Mouse (Mus musculus): ENCODE data around the gene Olfr584. TPM values are rescaled to one million over a fixed set of nuclear protein-coding genes. Genes with fewer than 3 reads are reported as not detected.

The Olfr584 gene
- polyA plus RNA-seq (2016; fragmentation: Nextera tagmentation; extraction: Ambion mirVana), result not detected in 2 replicates

DNA sequence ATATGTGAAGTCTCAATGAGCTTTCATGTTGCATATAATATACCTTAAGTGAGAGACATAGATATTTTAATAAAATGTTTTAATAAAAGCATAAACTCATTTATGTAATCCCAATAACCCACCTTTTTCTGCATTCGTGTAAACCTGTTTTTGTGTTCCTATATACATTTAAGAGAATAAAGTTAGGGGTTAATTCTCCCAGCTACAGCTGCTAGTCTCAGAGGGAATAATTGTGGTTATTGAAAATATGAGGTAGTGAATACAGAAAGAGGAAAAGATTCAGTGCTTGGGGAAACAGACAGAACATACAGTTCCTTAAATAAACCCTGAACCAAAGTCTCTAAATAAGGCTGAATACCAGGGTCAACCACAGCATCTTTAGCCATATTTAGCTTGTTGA lies at the start of gene Olfr584:
Gene Olfr584, plus strand, starts transcription at position 301 of the 400 bp plus-strand sequence.
- Histone ChIP-seq H3K27me3 (ENCODE audit: insufficient read depth, poor library complexity, severe bottlenecking) (no peaks in the 10 kb centered on the region), H3K36me3 (no peaks in the 10 kb centered on the region), H3K9me3 (0 out of 2 replicates have a peak, but pooled peaks cover 5% of the 10 kb centered on the region), H3K4me3 (no peak within 1 kb of the TSS), H3K4me1 (no peaks in the 10 kb centered on the region), H3K27ac (no peak within 1 kb of the TSS)
- WGBS, result 54% methylated on average over 1 of the region's 1 CpGs
- DNase-seq (ENCODE audit: low spot score), result no peak

DNA sequence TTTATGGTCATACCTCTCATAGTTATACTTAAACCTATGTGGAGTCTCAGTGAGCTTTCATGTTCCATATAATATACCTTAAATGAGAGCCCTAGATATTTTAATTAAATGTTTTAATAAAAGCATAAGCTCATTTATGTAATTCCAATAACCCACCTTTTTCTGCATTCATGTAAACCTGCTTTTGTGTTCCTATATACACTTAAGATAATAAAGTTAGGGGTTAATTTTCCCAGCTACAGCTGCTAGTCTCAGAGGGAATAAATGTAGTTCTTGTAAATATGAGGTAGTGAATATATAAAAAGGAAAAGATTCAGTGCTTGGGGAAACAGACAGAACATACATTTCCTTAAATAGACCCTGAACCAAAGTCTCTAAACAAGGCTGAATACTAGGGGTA lies 44.0 kb upstream of the Olfr584 start, which contains the start of gene Olfr582:
Gene Olfr582, plus strand, starts transcription at position 301 of the 400 bp plus-strand sequence.
- no peak within 1 kb of the TSS for H3K4me3 ChIP-seq
- H3K27ac ChIP-seq, result no peak within 1 kb of the TSS
- no peaks in the 10 kb centered on the region for H3K4me1 ChIP-seq
- H3K27me3 ChIP-seq (ENCODE audit: insufficient read depth, poor library complexity, severe bottlenecking), result no peaks in the 10 kb centered on the region
- no peaks in the 10 kb centered on the region for H3K9me3 ChIP-seq
- no peaks in the 10 kb centered on the region for H3K36me3 ChIP-seq
- no peak for DNase-seq (ENCODE audit: low spot score)

DNA sequence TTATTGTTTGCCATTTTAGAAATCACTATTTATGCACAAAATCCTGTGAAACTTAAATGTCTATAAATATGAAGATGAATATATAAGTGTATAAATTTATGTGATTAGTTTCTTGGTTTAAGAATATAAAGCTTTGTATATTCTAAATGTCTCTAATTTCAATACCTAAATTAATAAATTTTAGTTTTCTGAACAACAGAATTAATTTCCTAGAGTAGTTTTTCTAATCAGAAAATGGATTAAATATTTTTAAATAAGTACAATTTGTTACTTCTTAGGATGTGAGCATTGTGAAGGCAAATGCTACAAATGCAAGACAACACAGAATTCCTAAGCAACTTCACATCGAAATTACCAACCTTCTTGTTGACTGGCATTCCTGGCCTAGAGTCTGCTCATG lies 30.7 kb upstream of the Olfr584 start, which contains the start of gene Olfr583:
Gene Olfr583, plus strand, starts transcription at position 301 of the 400 bp plus-strand sequence.
- no peaks in the 10 kb centered on the region for H3K9me3 ChIP-seq

DNA sequence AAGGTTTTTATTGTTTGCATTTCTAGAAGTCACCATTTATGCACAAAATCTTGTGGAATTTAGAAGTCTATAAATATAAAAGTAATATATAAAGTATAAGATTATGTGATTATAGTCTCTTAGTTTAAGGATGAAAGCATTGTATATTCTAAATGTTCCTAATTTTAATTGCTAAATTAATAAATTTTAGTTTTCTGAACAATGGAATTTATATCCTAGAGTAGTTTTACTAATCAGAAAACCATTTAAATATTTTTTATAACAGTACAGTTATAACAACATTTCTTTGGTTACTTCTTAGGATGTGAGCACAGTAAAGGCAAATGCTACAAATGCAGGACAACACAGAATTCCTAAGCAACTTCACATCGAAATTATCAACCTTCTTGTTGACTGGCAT lies 15.7 kb downstream of the Olfr584 start, which contains the start of gene Olfr585:
Gene Olfr585, plus strand, starts transcription at position 301 of the 400 bp plus-strand sequence.
- Histone ChIP-seq H3K36me3 (no peaks in the 10 kb centered on the region), H3K4me3 (no peak within 1 kb of the TSS), H3K27me3 (ENCODE audit: insufficient read depth, poor library complexity, severe bottlenecking) (no peaks in the 10 kb centered on the region), H3K9me3 (no peaks in the 10 kb centered on the region), H3K4me1 (no peaks in the 10 kb centered on the region), H3K27ac (no peak within 1 kb of the TSS)
- no peak for DNase-seq (ENCODE audit: low spot score)
- 73% methylated on average over 1 of the region's 1 CpGs for WGBS

More for the DNA sequence above, 30.7 kb upstream of the Olfr584 start, which contains the start of gene Olfr583:
- no peak for DNase-seq (ENCODE audit: low spot score)
- no peak within 1 kb of the TSS for H3K27ac ChIP-seq
- no peaks in the 10 kb centered on the region for H3K4me1 ChIP-seq
- no peak within 1 kb of the TSS for H3K4me3 ChIP-seq
- 71% methylated on average over 1 of the region's 1 CpGs for WGBS
- H3K27me3 ChIP-seq (ENCODE audit: insufficient read depth, poor library complexity, severe bottlenecking), result no peaks in the 10 kb centered on the region
- H3K36me3 ChIP-seq, result no peaks in the 10 kb centered on the region

DNA sequence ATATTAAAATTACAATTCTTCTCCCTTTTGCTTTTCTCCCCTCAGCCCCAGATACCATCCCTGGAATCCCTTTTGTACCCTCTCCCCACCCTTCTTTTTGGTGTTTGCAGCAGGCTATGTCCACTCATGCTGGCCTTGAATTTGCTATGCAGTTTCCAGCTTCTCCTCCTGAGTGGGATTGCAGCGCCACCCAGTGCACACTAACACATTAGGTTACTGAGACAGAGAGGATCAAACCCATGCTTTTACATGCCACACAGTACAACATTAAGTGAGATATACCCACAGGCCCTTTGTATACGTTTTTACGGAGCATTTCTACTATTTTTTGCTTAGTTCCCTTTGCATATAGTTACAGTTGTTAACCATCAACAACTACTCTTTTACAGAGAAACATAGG lies 37.7 kb downstream of the Olfr584 start:
- H3K27me3 ChIP-seq (ENCODE audit: insufficient read depth, poor library complexity, severe bottlenecking), result no peaks in the 10 kb centered on the region
- WGBS, result 38% methylated on average over 3 of the region's 3 CpGs
- no peaks in the 10 kb centered on the region for H3K4me1 ChIP-seq
- H3K27ac ChIP-seq, result no peak overlapping the region
- no peaks in the 10 kb centered on the region for H3K9me3 ChIP-seq
- peak; percentile 75 for DNase-seq (ENCODE audit: low spot score)
- H3K4me3 ChIP-seq, result no peak overlapping the region
- H3K36me3 ChIP-seq, result no peaks in the 10 kb centered on the region

DNA sequence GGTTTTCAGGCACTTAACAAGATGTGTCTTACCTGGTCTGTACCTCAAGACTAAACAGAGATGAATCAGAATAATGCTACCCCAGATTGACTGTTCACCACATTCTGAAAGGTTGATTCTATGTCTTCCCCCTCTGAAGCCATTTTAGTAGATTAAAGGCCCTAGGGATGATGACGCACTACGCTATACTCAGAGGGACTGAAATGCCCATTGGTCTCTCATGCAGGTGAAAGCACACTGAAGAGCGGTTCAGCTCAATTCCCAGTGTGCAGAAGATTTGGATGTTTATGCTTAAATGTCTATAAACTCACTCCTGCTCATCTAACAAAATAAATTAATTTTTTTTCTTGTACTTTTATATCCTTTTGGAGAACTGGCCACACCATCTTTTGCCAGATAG lies 43.9 kb downstream of the Olfr584 start, which contains the start of gene Olfr586:
Gene Olfr586, minus strand, starts transcription at position 101 of the 400 bp plus-strand sequence.
- Histone ChIP-seq H3K27me3 (ENCODE audit: insufficient read depth, poor library complexity, severe bottlenecking) (no peaks in the 10 kb centered on the region), H3K27ac (no peak within 1 kb of the TSS), H3K4me3 (no peak within 1 kb of the TSS), H3K36me3 (no peaks in the 10 kb centered on the region), H3K9me3 (no peaks in the 10 kb centered on the region), H3K4me1 (no peaks in the 10 kb centered on the region)
- WGBS, result 82% methylated on average over 3 of the region's 3 CpGs
- DNase-seq (ENCODE audit: low spot score), result no peak

Other genes with a start within 250 kb of the Olfr584 start
- gene Olfr566, start 223.1 kb upstream of the Olfr584 start, polyA plus RNA-seq (2016; fragmentation: Nextera tagmentation; extraction: Ambion mirVana), result not detected in 2 replicates
- gene Olfr568, start 204.8 kb upstream of the Olfr584 start, polyA plus RNA-seq (2016; fragmentation: Nextera tagmentation; extraction: Ambion mirVana), result not detected in 2 replicates
- gene Olfr569, start 191.0 kb upstream of the Olfr584 start, polyA plus RNA-seq (2016; fragmentation: Nextera tagmentation; extraction: Ambion mirVana), result not detected in 2 replicates
- not detected in 2 replicates for gene Olfr570, start 187.3 kb upstream of the Olfr584 start, polyA plus RNA-seq (2016; fragmentation: Nextera tagmentation; extraction: Ambion mirVana)
- not detected in 2 replicates for gene Olfr571, start 164.3 kb upstream of the Olfr584 start, polyA plus RNA-seq (2016; fragmentation: Nextera tagmentation; extraction: Ambion mirVana)
- not detected in 2 replicates for gene Olfr572, start 157.5 kb upstream of the Olfr584 start, polyA plus RNA-seq (2016; fragmentation: Nextera tagmentation; extraction: Ambion mirVana)
- gene Olfr573-ps1, start 139.3 kb upstream of the Olfr584 start, polyA plus RNA-seq (2016; fragmentation: Nextera tagmentation; extraction: Ambion mirVana), result not detected in 2 replicates
- not detected in 2 replicates for gene Olfr574, start 133.4 kb upstream of the Olfr584 start, polyA plus RNA-seq (2016; fragmentation: Nextera tagmentation; extraction: Ambion mirVana)
- gene Olfr575, start 123.1 kb upstream of the Olfr584 start, polyA plus RNA-seq (2016; fragmentation: Nextera tagmentation; extraction: Ambion mirVana), result not detected in 2 replicates
- gene Olfr576, start 119.2 kb upstream of the Olfr584 start, polyA plus RNA-seq (2016; fragmentation: Nextera tagmentation; extraction: Ambion mirVana), result not detected in 2 replicates
- not detected in 2 replicates for gene Olfr577, start 105.9 kb upstream of the Olfr584 start, polyA plus RNA-seq (2016; fragmentation: Nextera tagmentation; extraction: Ambion mirVana)
- gene Olfr578, start 92.6 kb upstream of the Olfr584 start, polyA plus RNA-seq (2016; fragmentation: Nextera tagmentation; extraction: Ambion mirVana), result not detected in 2 replicates
- not detected in 2 replicates for gene Olfr582, start 43.9 kb upstream of the Olfr584 start, polyA plus RNA-seq (2016; fragmentation: Nextera tagmentation; extraction: Ambion mirVana)
- gene Olfr583, start 30.6 kb upstream of the Olfr584 start, polyA plus RNA-seq (2016; fragmentation: Nextera tagmentation; extraction: Ambion mirVana), result not detected in 2 replicates
- gene Olfr585, start 15.8 kb downstream of the Olfr584 start, polyA plus RNA-seq (2016; fragmentation: Nextera tagmentation; extraction: Ambion mirVana), result not detected in 2 replicates
- gene Olfr586, start 43.8 kb downstream of the Olfr584 start, polyA plus RNA-seq (2016; fragmentation: Nextera tagmentation; extraction: Ambion mirVana), result not detected in 2 replicates
- not detected in 2 replicates for gene Olfr588-ps1, start 59.0 kb downstream of the Olfr584 start, polyA plus RNA-seq (2016; fragmentation: Nextera tagmentation; extraction: Ambion mirVana)
- not detected in 2 replicates for gene Olfr589, start 74.5 kb downstream of the Olfr584 start, polyA plus RNA-seq (2016; fragmentation: Nextera tagmentation; extraction: Ambion mirVana)
- gene Olfr591, start 96.5 kb downstream of the Olfr584 start, polyA plus RNA-seq (2016; fragmentation: Nextera tagmentation; extraction: Ambion mirVana), result not detected in 2 replicates
- gene Olfr592, start 102.9 kb downstream of the Olfr584 start, polyA plus RNA-seq (2016; fragmentation: Nextera tagmentation; extraction: Ambion mirVana), result not detected in 2 replicates
- not detected in 2 replicates for gene Olfr593, start 130.0 kb downstream of the Olfr584 start, polyA plus RNA-seq (2016; fragmentation: Nextera tagmentation; extraction: Ambion mirVana)
- gene Olfr594, start 135.1 kb downstream of the Olfr584 start, polyA plus RNA-seq (2016; fragmentation: Nextera tagmentation; extraction: Ambion mirVana), result not detected in 2 replicates
- gene Usp17ld, start 170.6 kb downstream of the Olfr584 start, polyA plus RNA-seq (2016; fragmentation: Nextera tagmentation; extraction: Ambion mirVana), result not detected in 2 replicates
- gene Olfr596, start 223.8 kb downstream of the Olfr584 start, polyA plus RNA-seq (2016; fragmentation: Nextera tagmentation; extraction: Ambion mirVana), result not detected in 2 replicates
- gene Olfr597, start 234.4 kb downstream of the Olfr584 start, polyA plus RNA-seq (2016; fragmentation: Nextera tagmentation; extraction: Ambion mirVana), result not detected in 2 replicates
- not detected in 2 replicates for gene Olfr598, start 241.7 kb downstream of the Olfr584 start, polyA plus RNA-seq (2016; fragmentation: Nextera tagmentation; extraction: Ambion mirVana)

All from heart, embryonic 10.5 days (tissue).